Mouse (Mus musculus) limb, embryonic 10.5 days (tissue): Measurements from ENCODE around the gene Rusc2. TPM values are rescaled to one million over a fixed set of nuclear protein-coding genes. Genes with fewer than 3 reads are reported as not detected.

Experiments used
- DNase-seq: peaks from one replicate; pipeline ENCODE4 v3.0.0-alpha.2; 2017; ENCODE audit warnings: low spot score
- H3K27ac ChIP-seq: fragments of 300-500 bp; sonication (generic); 2 replicates; pipeline ENCODE4 v1.5.1; 2016; ENCODE audit warnings: mild to moderate bottlenecking
- H3K27me3 ChIP-seq: fragments of 300-500 bp; sonication (generic); 2 replicates; pipeline ENCODE4 v1.6.1; 2016; ENCODE audit warnings: low read depth, mild to moderate bottlenecking; ENCODE audit not compliant: poor library complexity, severe bottlenecking
- H3K36me3 ChIP-seq: fragments of 300-500 bp; sonication (generic); 2 replicates; pipeline ENCODE4 v1.6.1; 2016; ENCODE audit warnings: mild to moderate bottlenecking, moderate library complexity
- H3K4me1 ChIP-seq: fragments of 300-500 bp; sonication (generic); 2 replicates; pipeline ENCODE4 v1.6.1; 2016
- H3K4me3 ChIP-seq: fragments of 300-500 bp; sonication (generic); 2 replicates; pipeline ENCODE4 v1.5.1; 2016; ENCODE audit warnings: mild to moderate bottlenecking, moderate library complexity
- H3K9me3 ChIP-seq: fragments of 300-500 bp; sonication (generic); replicated peaks from 2 replicates; pipeline ENCODE4 v1.6.1; 2016; ENCODE audit warnings: mild to moderate bottlenecking
- WGBS: fragments of 180-500 bp; shearing (Covaris S2); methylation state at CpG from one replicate; pipeline ENCODE4 v1.1.7; 2016; 5-methylcytosine and 5-hydroxymethylcytosine counted together
- polyA plus RNA-seq: library from polyadenylated mRNA; unstranded; fragments of >200 nt; fragmentation: Nextera tagmentation; extraction: Ambion mirVana; gene quantifications from 2 replicates; pipeline ENCODE4 v1.2.1, GENCODE M21; 2016

The Rusc2 gene
- polyA plus RNA-seq, 1 experiment from 2014 or later, result 5.8 TPM

DNA sequence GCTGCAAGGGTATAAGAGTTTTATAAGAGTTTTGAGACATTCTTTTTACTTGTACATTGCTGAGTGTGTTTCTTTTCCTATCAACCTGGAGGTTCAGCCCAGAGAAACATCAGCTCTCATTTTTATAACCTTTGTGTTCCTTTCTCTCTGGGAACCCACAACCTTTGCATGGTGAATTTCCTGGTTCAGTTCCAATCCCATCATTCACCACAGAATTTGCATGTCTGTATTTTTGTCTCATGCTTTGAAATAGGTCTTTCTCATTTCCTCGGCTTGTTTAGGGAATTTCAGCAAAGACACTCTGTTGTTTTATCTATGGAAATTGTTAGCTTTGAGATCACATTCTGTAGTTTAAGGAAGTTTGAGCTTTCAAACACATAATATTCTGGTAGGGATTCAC is 91.9 kb downstream of the Rusc2 start:
- Histone ChIP-seq H3K27me3 (no peaks in the 10 kb centered on the region), H3K27ac (no peak overlapping the region), H3K4me1 (peaks cover 4% of the 10 kb centered on the region), H3K4me3 (no peak overlapping the region), H3K9me3 (no peaks in the 10 kb centered on the region), H3K36me3 (no peaks in the 10 kb centered on the region)
- WGBS, result 88% methylated on average over 1 of the region's 1 CpGs
- no peak for DNase-seq

- no peak for DNase-seq
- Histone ChIP-seq H3K27ac (no peak overlapping the region), H3K9me3 (no peaks in the 10 kb centered on the region), H3K4me1 (peaks cover 4% of the 10 kb centered on the region), H3K4me3 (no peak overlapping the region), H3K27me3 (no peaks in the 10 kb centered on the region), H3K36me3 (no peaks in the 10 kb centered on the region)
- 85% methylated on average over 6 of the region's 6 CpGs for WGBS
Observed at GRCm38 (mm10) chr4:43476604-43477003, 94.8 kb downstream of the Rusc2 start.

Other genes starting within 250 kb of the Rusc2 start
- 0.14 and 0.45 TPM in 2 replicates for gene Atp8b5, start 114.8 kb upstream of the Rusc2 start, polyA plus RNA-seq
- 0.18 TPM in 1 of 2 replicates, not detected in the other for gene Fam166b, start 47.2 kb downstream of the Rusc2 start, polyA plus RNA-seq
- gene Tesk1, start 60.0 kb downstream of the Rusc2 start, polyA plus RNA-seq, result 7.5 and 9.7 TPM in 2 replicates
- gene Cd72, start 72.6 kb downstream of the Rusc2 start, polyA plus RNA-seq, result 2.0 and 2.3 TPM in 2 replicates
- not detected in 2 replicates for gene Sit1, start 101.8 kb downstream of the Rusc2 start, polyA plus RNA-seq
- gene Ccdc107, start 110.9 kb downstream of the Rusc2 start, polyA plus RNA-seq, result 44.3 and 50.8 TPM in 2 replicates
- 45.1 and 49.8 TPM in 2 replicates for gene Arhgef39, start 117.7 kb downstream of the Rusc2 start, polyA plus RNA-seq
- gene Car9, start 125.0 kb downstream of the Rusc2 start, polyA plus RNA-seq, result 1.0 and 1.3 TPM in 2 replicates
- gene Tpm2, start 141.8 kb downstream of the Rusc2 start, polyA plus RNA-seq, result 45.4 and 60.0 TPM in 2 replicates
- gene Creb3, start 180.4 kb downstream of the Rusc2 start, polyA plus RNA-seq, result 27.3 and 40.5 TPM in 2 replicates
- gene Tln1, start 180.7 kb downstream of the Rusc2 start, polyA plus RNA-seq, result 46.8 and 51.1 TPM in 2 replicates
- gene Rgp1, start 196.7 kb downstream of the Rusc2 start, polyA plus RNA-seq, result 22.7 and 30.0 TPM in 2 replicates
- 24.3 and 29.2 TPM in 2 replicates for gene Gba2, start 196.9 kb downstream of the Rusc2 start, polyA plus RNA-seq
- 0.44 TPM in 1 of 2 replicates, not detected in the other for gene Msmp, start 202.5 kb downstream of the Rusc2 start, polyA plus RNA-seq
- gene Npr2, start 250.0 kb downstream of the Rusc2 start, polyA plus RNA-seq, result 2.8 and 4.8 TPM in 2 replicates